Mouse (Mus musculus): ENCODE results near the gene Tbx3.

DNA sequence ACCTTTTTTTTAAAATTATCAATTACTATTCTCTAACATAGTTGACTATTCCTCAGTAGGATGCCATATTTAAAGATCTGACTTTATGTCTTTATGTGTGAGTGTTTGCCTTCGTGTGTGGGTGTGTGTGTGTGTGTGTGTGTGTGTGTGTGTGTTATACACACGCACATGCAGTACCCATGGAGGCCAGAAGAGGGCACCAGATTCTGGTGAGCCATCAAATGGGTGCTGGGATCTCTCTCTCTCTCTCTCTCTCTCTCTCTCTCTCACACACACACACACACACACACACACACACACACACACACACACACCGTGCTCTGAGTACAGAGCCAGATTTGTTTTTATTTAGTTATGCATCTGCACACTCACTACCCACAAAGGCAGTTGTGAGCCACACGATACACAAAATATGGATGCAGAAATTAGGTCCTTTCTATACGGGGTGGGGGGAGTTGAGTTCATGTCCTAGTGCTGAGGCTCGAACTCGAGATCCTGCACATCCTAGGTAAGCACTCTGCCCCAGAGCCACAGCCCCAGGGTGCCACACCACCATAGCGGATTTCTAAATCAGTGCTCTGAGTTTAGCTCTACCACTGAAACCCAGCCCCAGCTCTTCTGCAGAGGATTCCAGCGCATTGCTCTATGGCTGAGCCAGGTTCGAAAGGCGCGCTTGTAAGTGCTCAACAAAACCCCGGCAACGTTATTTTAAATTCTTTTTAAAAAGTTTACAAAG, 38.5 kb downstream of the Tbx3 start:
- TF ChIP-seq CTCF (IDR thresholded peaks at IDR 0.05; ENCODE audit: control insufficient read depth, insufficient read depth, insufficient read length): no peak
- no peak for TF ChIP-seq CEBPB (IDR thresholded peaks at IDR 0.05; ENCODE audit: low read depth)
- TF ChIP-seq MYOD1 (IDR thresholded peaks at IDR 0.05; ENCODE audit: control insufficient read depth, insufficient read length, low read depth): no peak
